Mouse (Mus musculus) megakaryocyte, embryonic 14.5 days (primary cell): ENCODE results near the gene Wdr6.

Experiments used
- FLI1 ChIP-seq: IDR thresholded peaks from 2 replicates; pipeline ENCODE4 v1.6.1; 2012; ENCODE audit warnings: low read length, inconsistent platforms, mixed read lengths
- GATA1 ChIP-seq: IDR thresholded peaks from 3 replicates; pipeline ENCODE4 v1.6.1; 2012; ENCODE audit warnings: mixed read lengths, low read length, inconsistent platforms, borderline replicate concordance

DNA sequence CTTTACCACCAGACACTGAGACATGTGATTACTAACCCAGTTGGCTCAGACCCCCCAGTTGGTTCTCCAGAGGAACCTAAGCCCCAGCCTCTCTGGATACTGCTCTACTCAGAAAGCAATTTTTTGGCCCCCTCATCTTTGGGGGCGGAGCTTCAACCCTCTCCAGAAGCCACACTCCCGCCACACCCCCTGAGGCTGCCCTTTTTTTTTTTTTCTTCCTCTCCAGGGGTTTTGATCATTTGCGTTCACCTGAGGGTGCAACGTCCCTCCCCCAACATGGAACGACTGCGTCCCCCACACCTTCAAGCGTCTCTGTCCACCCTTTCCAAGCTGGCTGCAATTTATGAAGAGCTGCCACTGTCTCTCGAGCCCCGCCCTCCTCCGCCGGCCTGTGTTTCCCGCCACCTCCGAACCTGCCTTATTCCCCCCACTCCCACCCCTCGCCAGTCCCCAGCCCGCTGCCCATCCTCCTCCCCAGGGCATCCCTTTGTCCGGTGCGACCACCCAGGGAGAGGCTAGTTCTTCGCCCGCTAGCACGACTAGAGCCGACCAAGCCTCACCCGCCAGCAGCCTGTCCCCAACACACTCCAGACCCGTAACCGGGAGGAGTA lies 500 bp downstream of the Wdr6 start:
- TF ChIP-seq GATA1, result no peak
- TF ChIP-seq FLI1, result no peak
